In the genomic region with DNA sequence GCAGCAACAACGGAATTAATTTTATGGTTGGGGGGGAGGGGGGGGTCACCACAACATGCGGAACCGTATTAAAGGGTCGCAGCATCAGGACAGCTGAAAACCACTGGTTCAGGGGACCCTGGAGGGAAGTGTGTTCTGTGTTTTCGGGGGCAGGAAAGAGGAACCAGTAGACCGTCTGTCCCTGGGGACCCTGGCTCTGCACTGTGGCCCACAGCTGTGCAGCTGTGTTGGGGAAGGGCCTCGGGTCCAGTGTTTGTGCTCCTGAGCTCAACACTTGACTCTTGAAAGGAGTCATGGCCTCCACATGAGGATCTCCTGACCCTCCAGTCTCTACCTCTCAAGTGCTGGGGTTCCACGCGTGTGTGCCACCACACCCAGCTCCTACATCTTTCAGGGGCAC, we compare ENCODE assay signal across 14 mouse cellular contexts.
DNase-seq lines count a peak whose midpoint lies in the region; ATAC-seq and TF ChIP-seq lines count a peak whose summit lies in the region.
"Had no signal": no experiment of that assay in that cellular context is flagged by ENCODE, and none has a peak within 500 bp of the region (broad histone marks: within the 10 kb centered on the region; RNA-seq: fewer than 3 reads in every experiment).

No protein-coding gene starts in this region.

- no peak for ATAC-seq in intestine, embryonic 14.5 days (replicated peaks; ENCODE audit: low FRiP score, low TSS enrichment, low read depth)
- ATAC-seq in hindbrain, embryonic 16.5 days, result no peak

- DNase-seq in heart, adult 18-20 months, result peak; percentile 22 to 63
- no peak for DNase-seq in heart, embryonic 10.5 days (ENCODE audit: low spot score)
- peak; percentile 89 for DNase-seq in CH12.LX (ENCODE audit: extremely low read depth)
- DNase-seq in intestine, embryonic 14.5 days (ENCODE audit: low spot score), result no peak
- DNase-seq in left cerebral cortex, postnatal 14 days (ENCODE audit: low spot score in 2 of 2), result no peak
- no peak for DNase-seq in frontal cortex, postnatal 25 days (ENCODE audit: low spot score in 2 of 2)
- DNase-seq: kidney, postnatal 14 days; layer of hippocampus, postnatal 36 days; thymus, postnatal 25 days had no signal

- peaks cover 18% of the 10 kb centered on the region for H3K4me1 ChIP-seq in heart, embryonic 10.5 days
- peaks cover 19 to 75% of the 10 kb centered on the region in 2 experiments for H3K4me1 ChIP-seq in CH12.LX (ENCODE audit: control insufficient read depth in 1 of 2, insufficient read depth in 2 of 2)
- H3K4me1 ChIP-seq in intestine, embryonic 14.5 days (replicated peaks; ENCODE audit: control insufficient read depth, insufficient read depth, low read length), result peaks cover 26% of the 10 kb centered on the region
- peaks cover 43% of the 10 kb centered on the region for H3K4me1 ChIP-seq in small intestine, adult 2 months (ENCODE audit: control insufficient read depth, insufficient read depth, insufficient read length, low read length)
- no peaks in the 10 kb centered on the region; the same call in 1 of the 2 replicates for H3K4me1 ChIP-seq in hindbrain, embryonic 16.5 days (ENCODE audit: control insufficient read depth, insufficient read depth, low read depth, low read length)

- TF ChIP-seq EP300 in CH12.LX (IDR thresholded peaks at IDR 0.05; ENCODE audit: low read length), result peak; percentile 95

- intact Hi-C loops in left cerebral cortex, postnatal 14 days (cut with DNase I), result no loop called here

- no peak overlapping the region for H3K4me3 ChIP-seq in heart, embryonic 10.5 days
- no peak overlapping the region for H3K4me3 ChIP-seq in CH12.LX (replicated peaks in 1 of 3; ENCODE audit: low read depth in 2 of 3, low read length in 2 of 3, poor library complexity in 1 of 3)
- H3K4me3 ChIP-seq in intestine, embryonic 14.5 days (ENCODE audit: low read depth, low read length), result no peak overlapping the region
- H3K4me3 ChIP-seq in small intestine, adult 2 months (ENCODE audit: low read depth, low read length), result no peak overlapping the region
- H3K4me3 ChIP-seq in hindbrain, embryonic 16.5 days (ENCODE audit: low read length), result no peak overlapping the region
- H3K4me3 ChIP-seq: heart, adult 2 months; hindbrain, embryonic 15.5 days; myocyte had no signal

- no peaks in the 10 kb centered on the region for H3K36me3 ChIP-seq in heart, embryonic 10.5 days
- no peaks in the 10 kb centered on the region for H3K36me3 ChIP-seq in CH12.LX (replicated peaks in 1 of 2; ENCODE audit: control insufficient read depth in 1 of 2, insufficient read depth in 1 of 2, low read length in 1 of 2)
- H3K36me3 ChIP-seq in intestine, embryonic 14.5 days (ENCODE audit: control insufficient read depth, insufficient read depth, low read length), result no peaks in the 10 kb centered on the region
- H3K36me3 ChIP-seq in small intestine, adult 2 months (ENCODE audit: control insufficient read depth, insufficient read depth, low read length), result no peaks in the 10 kb centered on the region
- no peaks in the 10 kb centered on the region for H3K36me3 ChIP-seq in hindbrain, embryonic 16.5 days (ENCODE audit: control insufficient read depth, insufficient read depth, low read length)
- H3K36me3 ChIP-seq: hindbrain, embryonic 15.5 days had no signal

- H3K27me3 ChIP-seq in heart, embryonic 10.5 days (ENCODE audit: insufficient read depth, poor library complexity, severe bottlenecking), result no peaks in the 10 kb centered on the region; the same call in 1 of the 2 replicates
- H3K27me3 ChIP-seq in CH12.LX (replicated peaks), result no peaks in the 10 kb centered on the region
- H3K27me3 ChIP-seq in intestine, embryonic 14.5 days (replicated peaks; ENCODE audit: control insufficient read depth, insufficient read depth, low read length), result no peaks in the 10 kb centered on the region
- no peaks in the 10 kb centered on the region for H3K27me3 ChIP-seq in small intestine, adult 2 months (ENCODE audit: control insufficient read depth, insufficient read depth, low read length)
- no peaks in the 10 kb centered on the region for H3K27me3 ChIP-seq in hindbrain, embryonic 16.5 days (replicated peaks; ENCODE audit: control insufficient read depth, insufficient read depth, low read length)
- H3K27me3 ChIP-seq: hindbrain, embryonic 15.5 days had no signal

- TF ChIP-seq POLR2A in CH12.LX (IDR thresholded peaks at IDR 0.05; ENCODE audit: low read depth, low read length), result peak; percentile 33; the same call in 1 of the 2 replicates
- TF ChIP-seq POLR2A in small intestine, adult 2 months (IDR thresholded peaks at IDR 0.05; ENCODE audit: low read depth, low read length), result no peak

- H3K9me3 ChIP-seq in heart, embryonic 10.5 days, result no peaks in the 10 kb centered on the region
- no peaks in the 10 kb centered on the region for H3K9me3 ChIP-seq in CH12.LX (replicated peaks; ENCODE audit: low read length)
- H3K9me3 ChIP-seq in intestine, embryonic 14.5 days (ENCODE audit: control insufficient read depth, low read length), result no peaks in the 10 kb centered on the region
- no peaks in the 10 kb centered on the region for H3K9me3 ChIP-seq in hindbrain, embryonic 16.5 days (ENCODE audit: control insufficient read depth, low read length)
- H3K9me3 ChIP-seq: hindbrain, embryonic 15.5 days had no signal

- WGBS in heart, embryonic 10.5 days, result 83% methylated on average over 9 of the region's 9 CpGs
- 76% methylated on average over 9 of the region's 9 CpGs for WGBS in intestine, embryonic 14.5 days
- WGBS in small intestine, adult 2 months, result 61% methylated on average over 9 of the region's 9 CpGs
- 85% methylated on average over 9 of the region's 9 CpGs for WGBS in hindbrain, embryonic 16.5 days

- dilution Hi-C loops in CH12.LX (cut with MboI; ENCODE audit: extremely low pct_ligation_motif_present, extremely low pct_unique_long_range_greater_than_20kb, low sequenced_read_pairs), result no loop called here

- no peaks in the 10 kb centered on the region for H3K79me2 ChIP-seq in CH12.LX (replicated peaks; ENCODE audit: control insufficient read depth, extremely low read depth, insufficient read depth, poor library complexity, severe bottlenecking)

- H3K27ac ChIP-seq in heart, embryonic 10.5 days, result no peak overlapping the region
- H3K27ac ChIP-seq in CH12.LX (ENCODE audit: insufficient read depth, low read depth), result peak overlapping the region; percentile 75
- H3K27ac ChIP-seq in intestine, embryonic 14.5 days (ENCODE audit: low read depth), result 0 out of 2 replicates have a peak overlapping the region, but pooled peaks have one; percentile 16
- H3K27ac ChIP-seq in small intestine, adult 2 months (ENCODE audit: insufficient read depth, low read depth, low read length), result 0 out of 2 replicates have a peak overlapping the region, but pooled peaks have one; percentile 23
- no peak overlapping the region for H3K27ac ChIP-seq in hindbrain, embryonic 16.5 days (ENCODE audit: low read depth, low read length)
- H3K27ac ChIP-seq: heart, adult 2 months; hindbrain, embryonic 15.5 days had no signal

- peak overlapping the region; percentile 44 for H3K4me2 ChIP-seq in CH12.LX (ENCODE audit: insufficient read depth, low read depth, poor library complexity, severe bottlenecking)
- H3K4me2 ChIP-seq in intestine, embryonic 14.5 days (ENCODE audit: low read length), result no peak overlapping the region
- no peak overlapping the region for H3K4me2 ChIP-seq in hindbrain, embryonic 16.5 days (ENCODE audit: low read length)
- H3K4me2 ChIP-seq: hindbrain, embryonic 15.5 days had no signal

- no peak for TF ChIP-seq RAD21 in CH12.LX (IDR thresholded peaks at IDR 0.05; ENCODE audit: low read depth, low read length)

- no peak overlapping the region for H3K9ac ChIP-seq in CH12.LX (ENCODE audit: insufficient read depth, low read depth)
- H3K9ac ChIP-seq in intestine, embryonic 14.5 days (ENCODE audit: low read length), result no peak overlapping the region
- no peak overlapping the region for H3K9ac ChIP-seq in hindbrain, embryonic 16.5 days (ENCODE audit: low read depth, low read length)
- H3K9ac ChIP-seq: hindbrain, embryonic 15.5 days had no signal

- in situ Hi-C loops in CH12.LX (cut with MboI; ENCODE audit: low pct_ligation_motif_present, low pct_unique_long_range_greater_than_20kb, low sequenced_read_pairs), result loop anchor here (25.0 kb wide), 2 partner anchors 181 to 631 kb away; a partner anchor contains a TSS

- TF ChIP-seq CTCF in CH12.LX (conservative IDR thresholded peaks at IDR 0.05 in 1 of 2, IDR thresholded peaks at IDR 0.05 in 1 of 2; ENCODE audit: low read depth in 2 of 2, low read length in 2 of 2), result no peak
- TF ChIP-seq CTCF in small intestine, adult 2 months (IDR thresholded peaks at IDR 0.05; ENCODE audit: extremely low read depth, insufficient read length, insufficient replicate concordance, low read depth, low read length), result no peak

TF ChIP-seq in CH12.LX, 34 proteins besides CTCF, POLR2A, EP300 and RAD21 (continues in another document):
- peak; percentile 81 for TF ChIP-seq CHD2 (IDR thresholded peaks at IDR 0.05; ENCODE audit: low read length)
- TF ChIP-seq PAX5 (IDR thresholded peaks at IDR 0.05; ENCODE audit: low read length), result no peak
- TF ChIP-seq MAX (IDR thresholded peaks at IDR 0.05; ENCODE audit: low read length), result 0 out of 2 replicates have a peak, but pooled peaks have one; percentile 50
- peak; percentile 83 for TF ChIP-seq IRF4 (IDR thresholded peaks at IDR 0.05; ENCODE audit: low read depth, low read length)
- TF ChIP-seq MAZ (IDR thresholded peaks at IDR 0.05; ENCODE audit: low read depth, low read length), result peak; percentile 65
- no peak for TF ChIP-seq NRF1 (IDR thresholded peaks at IDR 0.05; ENCODE audit: low read depth, low read length)
- no peak for TF ChIP-seq RCOR1 (conservative IDR thresholded peaks at IDR 0.05; ENCODE audit: low read depth, low read length)
- TF ChIP-seq CHD1 (IDR thresholded peaks at IDR 0.05; ENCODE audit: low read depth, low read length), result no peak
- no peak for TF ChIP-seq MAFK (IDR thresholded peaks at IDR 0.05; ENCODE audit: insufficient replicate concordance, low read length)
- TF ChIP-seq MEF2A (IDR thresholded peaks at IDR 0.05; ENCODE audit: borderline replicate concordance, low read depth, low read length), result peak; percentile 55; the same call in 1 of the 2 replicates
- TF ChIP-seq E2F4 (IDR thresholded peaks at IDR 0.05; ENCODE audit: insufficient replicate concordance, low read depth, low read length), result no peak
- peak; percentile 61; the same call in 1 of the 2 replicates for TF ChIP-seq MYC (IDR thresholded peaks at IDR 0.05; ENCODE audit: low read depth, low read length)
- no peak for TF ChIP-seq JUND (conservative IDR thresholded peaks at IDR 0.05; ENCODE audit: low read depth, low read length)
- TF ChIP-seq UBTF (IDR thresholded peaks at IDR 0.05; ENCODE audit: low read depth, low read length), result no peak
- no peak; the same call in 1 of the 2 replicates for TF ChIP-seq MXI1 (IDR thresholded peaks at IDR 0.05; ENCODE audit: low read depth, low read length)
- TF ChIP-seq KAT2A (IDR thresholded peaks at IDR 0.05; ENCODE audit: insufficient replicate concordance, low read length), result 0 out of 2 replicates have a peak, but pooled peaks have one; percentile 67
- TF ChIP-seq USF2 (conservative IDR thresholded peaks at IDR 0.05; ENCODE audit: low read depth, low read length), result no peak
- TF ChIP-seq HCFC1 (IDR thresholded peaks at IDR 0.05; ENCODE audit: low read depth, low read length), result no peak

Comparison
In these comparisons a context has a peak if more than half of its experiments do, and no peak if none do; other contexts are left out.
1. DNase-seq: peak in heart, adult 18-20 months (2 of 2) and CH12.LX (single experiment); none in heart, embryonic 10.5 days (single experiment), intestine, embryonic 14.5 days (single experiment), left cerebral cortex, postnatal 14 days (0 of 2) and frontal cortex, postnatal 25 days (0 of 2).
2. H3K27ac ChIP-seq: peak in CH12.LX (single experiment), intestine, embryonic 14.5 days (single experiment) and small intestine, adult 2 months (single experiment); none in heart, embryonic 10.5 days (single experiment) and hindbrain, embryonic 16.5 days (single experiment).